Mouse (Mus musculus) ovary, postnatal 36 days (tissue): ENCODE data around the gene Inpp5e.

ENCODE experiments used
- DNase-seq: peaks from one replicate; pipeline ENCODE4 v3.0.0; 2022; ENCODE audit warnings: low spot score, mixed read lengths

Gene Inpp5e

DNA sequence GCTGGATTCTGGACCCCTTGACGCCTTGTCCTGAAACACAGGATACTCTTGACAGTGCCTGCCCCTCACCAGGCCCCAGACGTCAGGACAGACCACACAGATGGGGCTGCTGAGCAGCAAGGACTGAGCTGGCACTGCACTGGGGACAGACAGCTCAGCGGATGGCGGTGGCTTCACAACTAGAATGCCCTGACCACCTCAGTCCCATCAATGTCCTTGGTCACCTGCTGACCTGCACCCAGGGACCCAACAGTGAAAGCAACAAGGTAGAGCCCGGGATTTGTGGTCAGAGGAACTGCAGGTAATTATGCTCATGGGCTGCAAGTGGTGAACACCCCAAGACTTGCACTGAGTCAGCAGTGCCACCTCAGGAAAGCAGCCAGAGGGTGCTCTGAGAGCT is 46.0 kb downstream of the Inpp5e start:
- no peak for DNase-seq

DNA sequence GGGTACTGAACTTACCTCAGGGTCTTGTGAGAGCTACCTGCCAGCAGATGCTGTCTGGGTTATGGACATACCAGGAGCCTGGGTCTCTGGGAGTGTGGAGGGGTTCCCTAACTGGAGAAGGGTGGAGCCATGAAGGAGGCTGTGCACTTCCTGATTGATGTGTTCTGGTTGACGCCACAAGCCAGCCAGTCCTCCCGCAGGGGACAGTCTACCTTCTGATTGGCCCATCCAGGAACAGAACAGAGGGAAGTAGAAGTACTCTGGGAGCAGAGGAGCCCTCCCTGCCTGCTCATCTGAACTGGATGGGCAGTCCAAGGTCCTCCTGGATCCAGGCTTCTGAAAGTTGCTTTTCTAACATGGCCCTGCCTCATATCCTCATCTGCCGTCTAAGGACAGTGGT is 48.2 kb downstream of the Inpp5e start, which contains the start of gene Card9:
Gene Card9, minus strand, starts transcription at position 147 of the 400 bp plus-strand sequence.
- DNase-seq, result no peak

DNA sequence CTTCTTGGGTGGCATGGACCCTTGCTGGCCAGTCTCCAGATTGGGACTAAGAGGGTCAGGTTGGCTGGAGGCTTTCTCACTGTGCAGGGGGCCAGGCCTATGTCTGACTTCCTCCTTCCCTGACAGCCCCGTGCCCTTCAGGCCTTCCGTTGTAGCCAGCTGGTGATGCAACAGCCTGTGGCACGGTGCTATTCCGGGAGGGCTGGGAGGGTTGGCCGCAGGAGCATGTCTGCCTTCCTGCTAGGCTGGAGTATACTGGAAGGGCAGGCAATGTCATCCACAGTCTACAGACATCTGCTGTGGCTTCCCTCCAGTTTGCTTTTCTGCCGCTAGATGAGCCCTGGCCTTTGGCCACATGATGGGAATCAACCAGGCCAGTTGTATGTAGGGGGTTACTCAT is 49.0 kb downstream of the Inpp5e start:
- DNase-seq, result no peak

DNA sequence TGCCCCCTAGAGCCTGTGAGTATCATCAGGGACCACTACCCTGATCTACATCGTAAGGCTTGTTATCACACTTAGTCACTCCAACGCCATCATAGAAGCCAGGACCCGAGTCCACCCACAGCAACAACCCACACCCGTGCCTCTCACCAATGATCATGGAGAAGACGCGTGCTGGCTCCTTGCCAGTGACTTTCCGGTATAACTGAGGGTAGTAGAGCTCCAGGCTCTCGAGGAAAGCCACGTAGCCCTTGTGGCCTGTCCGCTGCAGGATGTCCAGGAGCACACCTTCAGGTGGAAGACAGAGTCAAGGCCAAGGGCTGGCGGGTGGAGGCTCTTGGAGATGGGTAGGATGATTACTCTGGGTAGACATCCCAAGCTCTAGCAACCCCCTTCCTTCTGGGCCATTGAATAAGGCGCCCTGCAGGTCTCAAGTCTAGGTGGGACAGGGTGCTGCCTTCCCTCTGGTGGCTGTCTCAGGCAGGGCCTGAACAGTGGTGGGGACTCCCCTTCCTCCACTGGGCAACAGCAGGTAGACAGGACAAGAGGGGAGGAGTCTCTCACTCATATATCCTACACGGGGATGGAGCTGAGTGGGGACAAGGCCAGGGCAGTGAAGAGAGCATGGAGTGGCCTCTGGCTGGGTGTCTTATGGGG is 50.2 kb downstream of the Inpp5e start:
- no peak for DNase-seq

DNA sequence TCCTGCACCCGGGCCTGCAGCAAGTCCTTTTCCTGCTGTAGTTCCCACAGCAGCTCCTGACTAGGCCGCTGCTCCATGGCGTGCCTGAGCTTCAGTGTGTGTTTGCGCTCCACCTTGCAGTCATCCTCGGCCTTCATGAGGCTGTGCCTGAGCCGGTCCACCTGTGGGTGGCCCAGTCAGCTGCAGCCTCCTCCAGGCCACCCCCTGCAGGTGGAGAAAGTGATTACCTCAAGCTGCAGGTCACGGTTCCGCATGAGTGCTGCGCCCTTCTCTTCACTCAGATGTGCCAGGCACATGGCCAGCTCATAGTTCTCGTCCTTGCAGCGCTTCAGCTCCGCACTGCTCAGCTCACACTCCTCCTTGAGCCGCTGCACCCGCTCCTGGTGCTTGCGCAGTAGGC is 51.5 kb downstream of the Inpp5e start:
- peak; percentile 41 for DNase-seq

DNA sequence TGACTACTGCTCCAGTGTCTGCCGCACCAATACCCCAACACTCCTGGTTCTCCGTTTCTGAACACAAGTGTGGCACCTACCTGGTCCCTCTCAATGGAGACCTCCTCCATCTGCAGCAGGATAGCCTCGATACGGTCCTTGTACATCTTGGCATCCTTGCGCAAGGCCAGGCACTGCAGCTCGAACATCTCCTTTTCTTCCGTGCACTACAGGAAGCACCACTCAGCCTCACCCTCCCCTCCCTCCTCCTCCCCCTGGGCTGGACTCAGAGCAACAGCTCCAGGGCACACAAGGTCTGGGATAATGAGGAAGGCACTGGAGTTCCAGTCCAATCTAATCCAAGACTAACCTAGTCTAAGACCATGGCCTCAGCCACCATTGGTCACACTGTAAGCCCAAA is 52.3 kb downstream of the Inpp5e start:
- DNase-seq, result no peak

DNA sequence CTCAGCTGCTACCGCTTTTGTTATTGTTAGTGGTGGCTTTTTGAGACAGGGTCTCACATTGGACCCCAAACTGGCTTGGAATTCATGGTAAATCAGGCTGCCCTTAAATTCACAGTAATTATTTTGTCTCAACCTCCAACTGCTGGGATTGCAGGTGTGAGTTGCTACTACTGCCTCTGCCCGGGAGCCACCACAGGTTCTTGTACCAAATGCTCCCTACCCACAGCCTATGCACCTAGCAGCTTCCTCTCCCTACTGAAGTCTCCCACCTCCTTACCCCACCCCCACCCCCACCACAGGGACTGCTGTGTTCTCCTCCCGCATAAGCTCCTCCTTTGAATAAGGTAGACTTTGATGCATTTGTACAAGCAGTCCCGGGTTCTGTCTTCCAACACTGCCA is 52.8 kb downstream of the Inpp5e start:
- DNase-seq, result no peak

DNA sequence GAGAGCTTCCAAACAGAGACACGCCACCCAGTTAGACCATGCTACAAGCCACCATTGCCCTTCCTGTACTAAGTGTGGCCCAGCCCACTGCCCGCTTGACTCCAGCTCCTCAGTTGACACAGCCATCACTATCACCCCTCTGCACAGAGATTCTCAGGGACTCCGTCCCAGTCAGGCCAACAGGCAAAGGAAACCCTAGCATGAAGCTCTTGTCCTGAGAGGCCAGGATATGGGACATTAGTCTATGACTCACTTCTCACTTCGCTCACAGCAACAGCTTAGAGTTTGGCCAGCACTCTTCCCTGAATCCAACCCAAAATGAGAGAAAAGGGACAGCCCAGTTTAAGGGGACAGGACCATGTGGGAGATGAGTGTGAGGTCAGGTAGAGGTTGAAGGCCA is 54.6 kb downstream of the Inpp5e start:
- DNase-seq, result no peak

DNA sequence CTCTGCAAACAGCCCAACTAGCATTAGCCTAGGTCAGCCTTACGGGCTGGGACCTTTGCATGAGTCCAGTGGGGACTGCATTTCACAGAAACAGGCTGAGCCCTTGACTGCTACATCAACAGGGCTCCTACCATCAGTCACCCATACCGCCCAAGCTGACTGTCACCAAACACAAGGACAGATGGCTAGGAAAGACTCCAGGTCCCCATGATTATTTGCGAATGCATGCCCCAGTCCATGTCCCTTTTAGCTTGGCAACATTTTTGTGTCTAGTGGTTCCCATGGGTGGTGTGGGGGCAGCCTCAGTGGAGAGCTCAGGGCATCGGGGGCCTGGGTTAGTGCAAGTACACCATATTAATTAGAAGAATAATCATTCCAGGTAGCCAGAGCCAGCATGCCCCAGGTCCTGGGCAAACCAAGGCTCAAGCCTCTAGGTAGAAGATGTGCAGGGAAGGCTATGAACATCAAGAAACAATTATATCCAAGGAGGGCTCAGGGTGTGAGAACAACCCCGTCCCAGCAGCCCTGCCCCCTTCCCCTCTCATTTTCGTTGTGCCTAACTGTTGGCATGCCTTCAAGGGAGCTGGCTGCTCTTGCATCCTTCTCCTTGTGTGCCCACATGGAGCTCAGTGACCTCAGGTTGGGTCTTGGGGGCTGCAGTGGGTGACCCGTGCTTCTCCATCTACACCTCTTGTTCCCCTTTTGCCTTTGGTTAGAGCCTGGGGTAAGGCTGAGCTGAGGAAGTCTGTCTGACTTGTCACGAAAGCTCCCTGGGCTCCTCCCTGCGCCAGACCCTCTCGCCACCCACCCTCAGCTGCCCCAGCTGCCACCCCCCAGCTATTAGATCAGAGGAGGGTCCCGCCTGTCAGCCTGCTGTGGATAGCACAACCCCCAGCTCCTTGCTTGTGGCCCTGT is 55.7 kb downstream of the Inpp5e start:
- no peak for DNase-seq

DNA sequence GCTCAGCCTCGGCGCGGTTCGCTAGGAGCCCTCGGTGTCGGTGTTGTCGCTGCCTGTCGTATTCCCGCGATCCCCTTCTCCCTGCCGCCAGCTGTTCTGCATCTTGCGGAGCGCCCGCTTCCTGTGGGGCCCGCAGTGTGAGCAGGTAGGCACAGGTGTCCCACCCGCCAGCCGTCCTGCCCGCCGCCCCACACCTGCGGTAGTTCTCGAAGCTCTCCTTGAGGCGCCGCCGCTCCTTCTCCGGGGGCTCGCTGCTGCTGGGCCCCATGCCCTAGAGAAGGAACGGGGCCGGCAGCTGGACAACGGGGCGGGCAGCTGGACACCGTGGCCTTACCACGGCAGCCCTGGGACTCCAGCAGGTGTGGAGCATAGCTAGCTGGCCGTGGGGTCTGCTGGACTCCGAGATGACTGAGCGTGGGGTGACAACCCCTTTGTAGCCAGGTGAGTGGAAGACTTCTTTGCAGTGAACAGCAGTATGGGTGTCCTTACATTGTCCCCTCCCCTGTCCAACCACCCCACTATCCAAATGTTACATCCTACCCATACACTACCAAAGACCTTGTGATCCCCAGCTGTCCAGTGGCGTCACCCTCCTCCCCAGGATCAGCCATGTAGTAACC is 56.6 kb downstream of the Inpp5e start:
- DNase-seq, result peak; percentile 44

DNA sequence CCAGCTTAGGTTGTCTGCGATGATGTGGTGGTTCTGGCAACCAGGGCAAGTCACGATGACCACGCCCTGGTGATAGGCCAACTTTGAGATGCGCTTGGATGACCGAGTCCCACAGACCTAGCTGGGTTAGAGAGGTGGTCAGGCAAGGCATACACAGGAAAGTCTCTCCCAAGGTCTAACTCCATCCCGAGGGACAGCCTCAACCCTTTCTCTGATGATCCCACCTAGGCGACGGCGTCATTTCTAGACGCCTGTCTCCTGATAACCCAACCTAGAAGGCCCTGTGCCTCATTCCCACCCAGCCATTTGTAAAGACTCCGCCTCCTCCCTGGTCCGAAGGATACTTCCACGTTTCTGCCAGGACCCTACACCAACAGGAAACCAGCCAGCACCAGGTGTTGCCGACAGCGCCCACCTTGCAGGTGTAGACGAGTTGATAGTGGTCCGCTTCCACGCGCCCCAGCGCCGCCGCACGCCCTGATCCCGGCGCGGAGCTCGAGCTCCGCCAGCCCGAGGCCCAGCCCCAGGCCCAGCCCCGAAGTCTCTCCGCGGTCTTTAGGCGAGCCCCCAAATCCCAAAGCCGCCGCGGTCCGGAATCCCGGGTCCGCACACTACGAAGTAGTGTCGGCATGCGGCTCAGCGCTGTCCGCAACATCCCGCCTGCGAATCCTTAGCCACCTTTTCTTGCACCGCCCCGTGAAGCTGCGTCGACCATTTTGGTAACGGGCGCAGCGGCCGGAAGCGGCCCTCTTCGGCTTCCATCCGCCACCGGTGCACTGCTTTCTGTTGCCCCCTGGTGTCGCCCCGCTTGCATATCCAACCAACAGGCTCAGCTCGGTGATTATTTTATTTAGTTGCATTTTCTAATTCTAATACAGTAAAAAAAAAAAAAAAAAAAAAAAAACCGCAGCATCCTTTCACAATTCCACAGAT is 57.4 kb downstream of the Inpp5e start, which contains the start of gene Dnlz:
Gene Dnlz, minus strand, starts transcription at position 753 of the 933 bp plus-strand sequence.
- peak; percentile 92 for DNase-seq

DNA sequence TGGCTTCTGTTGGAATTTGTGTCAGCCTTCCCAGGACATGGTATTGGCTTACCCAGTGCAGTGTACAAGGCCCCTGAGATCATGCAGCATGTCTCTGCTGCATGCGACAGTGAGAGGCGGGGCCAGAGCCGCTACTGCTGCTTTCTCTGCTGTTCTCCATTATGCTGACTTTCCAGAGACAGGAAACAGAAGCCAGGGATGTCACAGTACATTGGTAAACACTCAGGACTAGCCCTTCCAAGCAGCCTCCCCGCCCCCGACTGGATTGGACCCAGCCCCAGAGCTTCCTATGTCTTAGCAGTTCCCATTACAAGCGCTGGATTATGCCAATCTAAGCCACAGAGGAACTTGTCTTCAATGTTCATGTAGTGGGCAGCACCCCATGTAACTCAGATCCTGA is 60.8 kb downstream of the Inpp5e start:
- DNase-seq, result no peak
